Mouse (Mus musculus): ENCODE results near the gene R3hdml. TPM values are rescaled to one million over a fixed set of nuclear protein-coding genes. Genes with fewer than 3 reads are reported as not detected.

The R3hdml gene
- polyA plus RNA-seq, 1 experiment from 2014 or later = not detected

DNA sequence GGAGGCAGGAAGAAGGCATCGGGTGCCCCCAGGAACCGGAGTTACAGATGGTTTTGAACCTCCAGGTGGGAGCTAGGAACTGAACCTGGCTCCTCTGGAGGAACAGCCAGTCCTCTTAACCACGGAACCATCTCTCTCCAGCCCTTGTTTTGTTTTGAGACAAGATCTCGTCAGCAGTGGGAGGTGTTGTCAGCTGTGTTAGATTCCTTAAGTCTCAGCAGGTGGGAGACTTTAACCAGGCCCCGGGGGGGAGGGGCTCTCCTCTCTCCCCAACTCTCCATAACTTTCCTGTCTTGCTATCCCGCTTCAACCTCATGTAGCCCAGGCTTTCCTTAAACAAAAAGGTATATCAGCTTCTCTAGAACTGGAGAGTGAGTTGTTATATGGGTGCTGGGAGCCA, 2.3 kb downstream of the R3hdml start:
- H3K36me3 ChIP-seq (ENCODE audit: control insufficient read depth, insufficient read depth, low read length) = no peaks in the 10 kb centered on the region
- no peaks in the 10 kb centered on the region for H3K9me3 ChIP-seq (replicated peaks; ENCODE audit: control insufficient read depth, low read length)
- 0 out of 2 replicates have a peak, but pooled peaks cover 2% of the 10 kb centered on the region for H3K27me3 ChIP-seq (ENCODE audit: control insufficient read depth, insufficient read depth, low read length)
- H3K4me2 ChIP-seq = no peak overlapping the region
- 22% methylated on average over 6 of the region's 6 CpGs for WGBS (ENCODE audit: insufficient replicate concordance)
- no peak overlapping the region for H3K9ac ChIP-seq (ENCODE audit: low read depth, low read length)
- no peak overlapping the region for H3K4me3 ChIP-seq (ENCODE audit: low read depth, low read length)
- no peak overlapping the region for H3K27ac ChIP-seq (ENCODE audit: low read depth, low read length)
- H3K4me1 ChIP-seq (ENCODE audit: control insufficient read depth, insufficient read depth, low read length) = no peaks in the 10 kb centered on the region
- ATAC-seq (replicated peaks; ENCODE audit: insufficient number of reproducible peaks, low FRiP score, low TSS enrichment) = no peak

DNA sequence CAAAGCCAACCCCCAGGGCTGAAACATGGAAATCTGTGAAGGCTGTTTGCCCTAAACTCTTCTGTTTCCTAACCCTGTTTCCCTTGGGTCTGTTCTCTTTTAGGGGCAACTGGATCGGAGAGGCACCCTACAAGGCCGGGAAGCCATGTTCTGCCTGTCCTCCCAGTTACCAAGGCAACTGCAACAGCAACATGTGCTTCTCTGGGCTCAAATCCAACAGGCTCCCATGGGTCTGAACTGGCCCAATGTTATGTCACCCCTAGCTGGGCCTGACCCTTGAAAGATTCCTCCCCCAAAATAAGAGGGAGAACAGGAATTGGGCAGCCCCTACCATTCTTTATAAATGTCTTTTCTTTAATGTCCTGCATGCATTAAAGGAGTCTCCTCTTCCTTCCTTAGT, 10.1 kb downstream of the R3hdml start:
- no peak for ATAC-seq (replicated peaks; ENCODE audit: insufficient number of reproducible peaks, low FRiP score, low TSS enrichment)
- WGBS (ENCODE audit: insufficient replicate concordance) = 69% methylated on average over 2 of the region's 2 CpGs
- Histone ChIP-seq H3K4me1 (ENCODE audit: control insufficient read depth, insufficient read depth, low read length) (no peaks in the 10 kb centered on the region), H3K9ac (ENCODE audit: low read depth, low read length) (no peak overlapping the region), H3K9me3 (replicated peaks; ENCODE audit: control insufficient read depth, low read length) (no peaks in the 10 kb centered on the region), H3K36me3 (ENCODE audit: control insufficient read depth, insufficient read depth, low read length) (no peaks in the 10 kb centered on the region), H3K4me2 (no peak overlapping the region), H3K27ac (ENCODE audit: low read depth, low read length) (no peak overlapping the region), H3K27me3 (ENCODE audit: control insufficient read depth, insufficient read depth, low read length) (no peaks in the 10 kb centered on the region), H3K4me3 (ENCODE audit: low read depth, low read length) (no peak overlapping the region)

DNA sequence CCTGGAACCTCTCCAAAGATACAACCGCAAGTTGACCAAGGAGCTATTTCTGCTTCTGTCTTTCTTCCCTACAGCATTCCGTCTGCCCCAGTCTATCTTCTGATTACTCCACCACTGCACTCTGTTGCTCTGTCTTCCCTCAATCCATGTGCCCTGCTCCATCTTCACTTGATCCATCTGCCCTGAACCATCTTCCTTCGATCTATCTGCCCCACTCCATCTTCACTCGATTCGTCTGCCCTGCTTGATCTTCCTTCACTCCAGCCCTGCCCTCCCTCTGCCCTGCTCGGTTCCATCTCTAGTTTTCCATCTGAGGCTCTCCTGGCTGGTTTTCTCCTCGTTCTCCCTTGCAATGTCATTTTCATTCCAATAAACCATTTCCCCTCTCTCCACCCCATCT, 11.1 kb downstream of the R3hdml start:
- Histone ChIP-seq H3K4me3 (ENCODE audit: low read depth, low read length) (no peak overlapping the region), H3K9ac (ENCODE audit: low read depth, low read length) (no peak overlapping the region), H3K27me3 (ENCODE audit: control insufficient read depth, insufficient read depth, low read length) (no peaks in the 10 kb centered on the region), H3K9me3 (replicated peaks; ENCODE audit: control insufficient read depth, low read length) (no peaks in the 10 kb centered on the region), H3K36me3 (ENCODE audit: control insufficient read depth, insufficient read depth, low read length) (no peaks in the 10 kb centered on the region), H3K4me1 (ENCODE audit: control insufficient read depth, insufficient read depth, low read length) (no peaks in the 10 kb centered on the region), H3K4me2 (no peak overlapping the region), H3K27ac (ENCODE audit: low read depth, low read length) (no peak overlapping the region)
- 67% methylated on average over 7 of the region's 7 CpGs for WGBS (ENCODE audit: insufficient replicate concordance)
- ATAC-seq (replicated peaks; ENCODE audit: insufficient number of reproducible peaks, low FRiP score, low TSS enrichment) = no peak

DNA sequence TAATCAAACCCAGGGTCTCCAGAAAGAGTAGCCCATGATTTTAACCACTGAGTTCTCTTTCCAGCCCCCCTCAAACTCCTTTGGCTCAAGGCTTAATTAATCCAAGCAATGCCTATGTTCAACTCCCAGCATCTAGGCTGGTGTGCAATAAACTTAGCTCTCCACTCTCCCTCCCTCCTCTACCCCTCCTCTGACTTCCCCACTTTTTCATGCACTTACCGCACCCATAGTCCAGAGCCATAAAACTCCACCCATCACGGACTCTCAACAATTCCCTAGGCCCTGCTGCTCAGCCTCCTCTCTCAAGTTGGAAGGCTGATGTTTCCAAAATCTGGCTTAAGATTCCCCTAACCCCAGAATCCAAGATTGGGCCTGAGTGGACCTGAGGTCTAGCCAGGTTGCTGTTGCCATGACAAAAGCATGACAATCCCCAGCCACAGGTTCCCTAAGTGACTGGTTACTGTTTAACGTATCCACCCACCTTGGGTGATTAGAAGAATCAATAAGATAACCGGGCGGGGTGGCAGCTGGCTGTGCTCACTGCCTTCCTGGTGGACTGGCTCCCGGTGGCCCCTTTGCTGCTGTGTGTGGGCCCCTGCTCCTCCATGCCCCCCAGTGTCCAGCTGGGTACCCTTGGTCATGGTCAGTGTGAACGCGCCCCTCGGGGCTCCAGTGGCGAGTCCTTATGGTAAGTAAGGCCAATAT, 14.3 kb downstream of the R3hdml start, which contains the start of gene Hnf4a:
Gene Hnf4a (plus strand): TSS at position 509 of the 705 bp plus-strand sequence.
- H3K36me3 ChIP-seq (ENCODE audit: control insufficient read depth, insufficient read depth, low read length) = no peaks in the 10 kb centered on the region
- H3K4me2 ChIP-seq = no peak within 1 kb of the TSS
- H3K4me3 ChIP-seq (ENCODE audit: low read depth, low read length) = no peak within 1 kb of the TSS
- H3K27me3 ChIP-seq (ENCODE audit: control insufficient read depth, insufficient read depth, low read length) = no peaks in the 10 kb centered on the region
- H3K27ac ChIP-seq (ENCODE audit: low read depth, low read length) = no peak within 1 kb of the TSS
- H3K9me3 ChIP-seq (replicated peaks; ENCODE audit: control insufficient read depth, low read length) = no peaks in the 10 kb centered on the region
- WGBS (ENCODE audit: insufficient replicate concordance) = 70% methylated on average over 10 of the region's 10 CpGs
- no peaks in the 10 kb centered on the region for H3K4me1 ChIP-seq (ENCODE audit: control insufficient read depth, insufficient read depth, low read length)
- ATAC-seq (replicated peaks; ENCODE audit: insufficient number of reproducible peaks, low FRiP score, low TSS enrichment) = no peak
- no peak within 1 kb of the TSS for H3K9ac ChIP-seq (ENCODE audit: low read depth, low read length)

DNA sequence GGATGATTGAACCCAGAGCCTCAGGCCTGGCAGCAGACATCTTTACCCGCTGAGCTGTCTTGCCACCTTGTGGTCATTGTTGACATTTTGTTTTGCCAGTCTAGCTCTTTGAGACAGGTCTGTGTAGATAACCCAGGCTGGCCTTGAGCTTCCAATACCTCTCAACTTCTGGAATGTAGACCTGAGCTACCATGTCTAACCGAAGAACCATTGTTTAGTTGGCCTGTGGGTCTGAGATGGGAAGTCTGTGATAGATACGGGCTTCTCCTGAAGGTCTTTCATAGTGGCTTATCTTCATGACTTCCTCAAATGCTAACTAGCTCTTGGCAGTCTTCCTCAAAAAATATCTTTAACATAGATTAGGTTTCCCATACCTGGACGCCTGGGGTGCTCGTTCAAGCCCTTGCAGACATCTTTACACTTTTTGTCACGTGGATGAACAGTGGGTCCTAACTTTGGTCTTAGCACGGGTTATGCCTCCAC, 33.7 kb downstream of the R3hdml start:
- ATAC-seq (replicated peaks; ENCODE audit: insufficient number of reproducible peaks, low FRiP score, low TSS enrichment) = no peak
- WGBS (ENCODE audit: insufficient replicate concordance) = 67% methylated on average over 7 of the region's 7 CpGs

DNA sequence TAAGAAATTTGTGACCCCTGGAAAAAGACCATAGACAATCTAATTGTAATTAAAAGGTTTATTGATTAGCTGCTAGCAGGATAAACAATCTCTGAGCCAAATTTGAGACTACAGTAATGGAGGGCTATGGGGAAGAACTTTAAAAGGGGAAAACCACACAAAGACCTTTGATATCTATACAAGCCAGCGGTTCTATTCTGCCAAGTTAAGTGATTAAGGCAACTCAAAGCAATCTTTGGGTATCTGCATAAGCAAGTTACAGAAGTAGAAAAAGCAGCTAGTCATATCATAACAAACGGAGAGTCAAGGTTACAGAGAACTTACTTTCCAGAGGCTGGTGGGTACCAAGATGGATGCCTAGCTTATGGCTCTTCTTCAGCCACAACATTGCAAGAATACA, 35.4 kb downstream of the R3hdml start:
- Histone ChIP-seq H3K27me3 (ENCODE audit: control insufficient read depth, insufficient read depth, low read length) (peaks cover 2% of the 10 kb centered on the region; the same call in 1 of the 2 replicates), H3K4me1 (ENCODE audit: control insufficient read depth, insufficient read depth, low read length) (no peaks in the 10 kb centered on the region), H3K4me3 (ENCODE audit: low read depth, low read length) (no peak overlapping the region), H3K27ac (ENCODE audit: low read depth, low read length) (no peak overlapping the region), H3K9me3 (replicated peaks; ENCODE audit: control insufficient read depth, low read length) (no peaks in the 10 kb centered on the region), H3K9ac (ENCODE audit: low read depth, low read length) (no peak overlapping the region), H3K4me2 (no peak overlapping the region), H3K36me3 (ENCODE audit: control insufficient read depth, insufficient read depth, low read length) (no peaks in the 10 kb centered on the region)
- ATAC-seq (replicated peaks; ENCODE audit: insufficient number of reproducible peaks, low FRiP score, low TSS enrichment) = no peak
- 71% methylated on average over 2 of the region's 2 CpGs for WGBS (ENCODE audit: insufficient replicate concordance)

More for the DNA sequence above, 33.7 kb downstream of the R3hdml start:
- H3K4me3 ChIP-seq (ENCODE audit: low read depth, low read length) = no peak overlapping the region
- H3K4me1 ChIP-seq (ENCODE audit: control insufficient read depth, insufficient read depth, low read length) = no peaks in the 10 kb centered on the region
- no peaks in the 10 kb centered on the region for H3K36me3 ChIP-seq (ENCODE audit: control insufficient read depth, insufficient read depth, low read length)
- no peak overlapping the region for H3K4me2 ChIP-seq
- H3K27me3 ChIP-seq (ENCODE audit: control insufficient read depth, insufficient read depth, low read length) = peaks cover 2% of the 10 kb centered on the region; the same call in 1 of the 2 replicates
- H3K9ac ChIP-seq (ENCODE audit: low read depth, low read length) = no peak overlapping the region
- H3K9me3 ChIP-seq (replicated peaks; ENCODE audit: control insufficient read depth, low read length) = no peaks in the 10 kb centered on the region
- H3K27ac ChIP-seq (ENCODE audit: low read depth, low read length) = no peak overlapping the region

DNA sequence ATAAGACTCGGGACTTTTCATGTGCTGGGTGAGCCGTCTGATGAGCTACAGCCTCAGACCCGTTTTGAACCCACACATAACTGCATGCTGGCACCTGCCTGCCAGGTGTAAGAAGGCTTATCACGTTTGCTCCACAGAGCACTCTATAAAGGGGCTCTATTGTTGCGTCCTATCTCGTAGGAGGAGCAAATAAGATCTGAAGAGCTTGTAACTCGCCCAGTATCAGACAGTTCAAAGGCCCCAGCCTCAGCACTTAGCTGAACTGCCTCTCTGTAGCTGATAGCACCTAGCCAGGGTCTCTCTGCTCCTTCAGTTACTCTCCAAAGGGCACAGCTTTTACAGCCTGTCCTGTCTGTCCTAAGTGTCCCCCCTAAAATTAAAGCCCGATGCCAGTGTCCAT, 38.3 kb downstream of the R3hdml start:
- Histone ChIP-seq H3K36me3 (ENCODE audit: control insufficient read depth, insufficient read depth, low read length) (no peaks in the 10 kb centered on the region), H3K27me3 (ENCODE audit: control insufficient read depth, insufficient read depth, low read length) (peaks cover 2% of the 10 kb centered on the region; the same call in 1 of the 2 replicates), H3K4me1 (ENCODE audit: control insufficient read depth, insufficient read depth, low read length) (no peaks in the 10 kb centered on the region), H3K27ac (ENCODE audit: low read depth, low read length) (no peak overlapping the region), H3K9me3 (replicated peaks; ENCODE audit: control insufficient read depth, low read length) (no peaks in the 10 kb centered on the region), H3K4me2 (no peak overlapping the region), H3K4me3 (ENCODE audit: low read depth, low read length) (no peak overlapping the region), H3K9ac (ENCODE audit: low read depth, low read length) (no peak overlapping the region)
- 33% methylated on average over 8 of the region's 8 CpGs for WGBS (ENCODE audit: insufficient replicate concordance)
- ATAC-seq (replicated peaks; ENCODE audit: insufficient number of reproducible peaks, low FRiP score, low TSS enrichment) = no peak

DNA sequence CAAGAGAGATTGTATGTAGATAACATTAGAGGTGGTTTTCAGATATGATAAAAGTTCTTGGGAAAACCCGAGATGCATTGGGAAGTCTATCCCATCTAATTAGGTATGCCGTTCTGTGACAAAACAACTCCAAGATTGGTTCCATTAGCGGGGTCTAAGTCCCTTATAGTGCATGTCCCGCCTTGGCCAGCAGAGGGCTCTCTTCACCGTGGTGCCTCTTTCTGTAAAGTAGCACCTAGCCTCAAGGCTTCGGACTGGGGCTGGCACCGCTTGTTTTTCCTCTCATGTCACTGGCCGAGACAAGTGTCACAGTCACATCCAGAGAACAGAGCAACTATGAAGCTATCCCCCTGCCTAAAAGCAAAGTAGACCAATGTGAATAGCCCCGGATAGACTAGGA, 39.8 kb downstream of the R3hdml start:
- Histone ChIP-seq H3K4me2 (no peak overlapping the region), H3K4me1 (ENCODE audit: control insufficient read depth, insufficient read depth, low read length) (no peaks in the 10 kb centered on the region), H3K9ac (ENCODE audit: low read depth, low read length) (no peak overlapping the region), H3K27ac (ENCODE audit: low read depth, low read length) (no peak overlapping the region), H3K27me3 (ENCODE audit: control insufficient read depth, insufficient read depth, low read length) (peaks cover 10% of the 10 kb centered on the region), H3K36me3 (ENCODE audit: control insufficient read depth, insufficient read depth, low read length) (no peaks in the 10 kb centered on the region), H3K4me3 (ENCODE audit: low read depth, low read length) (no peak overlapping the region), H3K9me3 (replicated peaks; ENCODE audit: control insufficient read depth, low read length) (no peaks in the 10 kb centered on the region)
- no peak for ATAC-seq (replicated peaks; ENCODE audit: insufficient number of reproducible peaks, low FRiP score, low TSS enrichment)
- 12% methylated on average over 9 of the region's 9 CpGs for WGBS (ENCODE audit: insufficient replicate concordance)

DNA sequence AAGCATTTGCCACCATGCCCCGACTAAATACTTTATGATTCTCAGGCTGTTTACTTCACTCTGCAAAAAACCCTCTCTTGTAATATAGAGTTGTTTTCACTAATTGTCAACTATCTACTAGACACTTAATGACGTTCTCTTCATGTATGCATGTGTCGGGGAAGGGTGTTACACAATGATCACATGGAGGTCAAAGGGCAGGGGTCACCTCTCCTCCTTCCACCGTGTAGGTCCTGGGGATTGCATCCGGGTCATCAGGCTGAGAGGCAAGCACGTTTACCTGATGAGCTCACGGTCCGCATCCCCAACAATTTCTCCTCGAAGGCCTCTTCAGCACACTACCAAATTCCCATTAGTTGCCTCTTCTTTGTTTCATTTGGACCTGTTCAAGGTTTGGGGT, 41.1 kb downstream of the R3hdml start:
- Histone ChIP-seq H3K27ac (ENCODE audit: low read depth, low read length) (no peak overlapping the region), H3K9me3 (replicated peaks; ENCODE audit: control insufficient read depth, low read length) (no peaks in the 10 kb centered on the region), H3K4me2 (no peak overlapping the region), H3K4me1 (ENCODE audit: control insufficient read depth, insufficient read depth, low read length) (no peaks in the 10 kb centered on the region), H3K27me3 (ENCODE audit: control insufficient read depth, insufficient read depth, low read length) (peaks cover 10% of the 10 kb centered on the region), H3K4me3 (ENCODE audit: low read depth, low read length) (no peak overlapping the region), H3K9ac (ENCODE audit: low read depth, low read length) (no peak overlapping the region), H3K36me3 (ENCODE audit: control insufficient read depth, insufficient read depth, low read length) (no peaks in the 10 kb centered on the region)
- WGBS (ENCODE audit: insufficient replicate concordance) = 87% methylated on average over 9 of the region's 9 CpGs
- no peak for ATAC-seq (replicated peaks; ENCODE audit: insufficient number of reproducible peaks, low FRiP score, low TSS enrichment)
